Mouse (Mus musculus) midbrain, embryonic 14.5 days (tissue): ENCODE measurements around the gene Adamtsl3. TPM values are rescaled to one million over a fixed set of nuclear protein-coding genes. Genes with fewer than 3 reads are reported as not detected.

Source experiments
- ATAC-seq: fragments of 200-750 bp; cut with Nextera tagmentation; 2 replicates; pipeline ENCODE4 v1.8.0; 2017; ENCODE audit warnings: moderate number of reproducible peaks, moderate library complexity; ENCODE audit not compliant: low FRiP score, low TSS enrichment
- DNase-seq: peaks from one replicate; pipeline ENCODE4 v3.0.0-alpha.2; 2015
- H3K27ac ChIP-seq: fragments of 300-500 bp; sonication (generic); replicated peaks from 2 replicates; pipeline ENCODE4 v1.5.1; 2014; ENCODE audit warnings: mild to moderate bottlenecking, low read depth, low read length, moderate library complexity
- H3K27me3 ChIP-seq: fragments of 300-500 bp; sonication (generic); 2 replicates; pipeline ENCODE4 v1.6.1; 2014; ENCODE audit warnings: low read length, control low read depth, mixed read lengths; ENCODE audit not compliant: control insufficient read depth, insufficient read depth
- H3K36me3 ChIP-seq: fragments of 300-500 bp; sonication (generic); 2 replicates; pipeline ENCODE4 v1.6.1; 2014; ENCODE audit warnings: low read length, control low read depth; ENCODE audit not compliant: control insufficient read depth, insufficient read depth
- H3K4me1 ChIP-seq: fragments of 300-500 bp; sonication (generic); 2 replicates; pipeline ENCODE4 v1.6.1; 2014; ENCODE audit warnings: mild to moderate bottlenecking, antibody characterized with exemption, low read length, control low read depth; ENCODE audit not compliant: control insufficient read depth, insufficient read depth
- H3K4me2 ChIP-seq: fragments of 300-500 bp; sonication (generic); 2 replicates; pipeline ENCODE4 v1.6.1; 2014; ENCODE audit warnings: mild to moderate bottlenecking, low read length, moderate library complexity
- H3K4me3 ChIP-seq: fragments of 300-500 bp; sonication (generic); replicated peaks from 2 replicates; pipeline ENCODE4 v1.5.1; 2014; ENCODE audit warnings: low read depth, low read length
- H3K9ac ChIP-seq: fragments of 300-500 bp; sonication (generic); replicated peaks from 2 replicates; pipeline ENCODE4 v1.6.1; 2014; ENCODE audit warnings: mild to moderate bottlenecking, low read length, moderate library complexity
- H3K9me3 ChIP-seq: fragments of 300-500 bp; sonication (generic); 2 replicates; pipeline ENCODE4 v1.6.1; 2016; ENCODE audit warnings: low read length, control low read depth, mixed read lengths; ENCODE audit not compliant: control insufficient read depth
- WGBS: fragments of 180-500 bp; shearing (Covaris S2); extraction: QIAGEN DNeasy Blood & Tissue Kit; methylation state at CpG from one replicate; pipeline ENCODE4 v1.1.7; 2014; 5-methylcytosine and 5-hydroxymethylcytosine counted together
- polyA plus RNA-seq: library from polyadenylated mRNA; unstranded; fragments of >200 nt; fragmentation: Nextera tagmentation; extraction: Ambion mirVana; gene quantifications from 2 replicates; pipeline ENCODE4 v1.2.1, GENCODE M21; 2014

Adamtsl3 gene
- polyA plus RNA-seq, 1 experiment from 2014 or later = 0.33 TPM

DNA sequence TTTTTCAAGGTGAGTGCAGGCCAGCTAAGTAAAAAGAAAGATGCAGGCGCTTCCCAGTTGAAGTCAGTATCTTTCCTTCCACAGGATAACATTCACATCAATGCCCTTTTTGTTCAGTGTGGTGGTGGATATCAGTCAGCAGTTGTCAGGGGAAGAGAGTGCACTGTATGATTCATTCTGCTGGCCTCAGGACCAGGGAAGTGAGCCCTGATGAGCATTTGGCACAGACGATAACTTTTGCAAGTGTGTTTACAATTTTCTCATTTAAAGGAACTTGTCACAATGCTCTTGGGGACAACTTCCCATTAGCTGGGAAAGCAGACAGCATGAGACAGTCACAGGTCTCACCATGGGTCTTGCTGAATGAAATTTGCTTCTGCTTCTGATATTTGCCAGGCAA lies 122.9 kb downstream of the Adamtsl3 start:
- Histone ChIP-seq H3K4me1 (no peaks in the 10 kb centered on the region), H3K4me2 (no peak overlapping the region), H3K9me3 (no peaks in the 10 kb centered on the region), H3K36me3 (no peaks in the 10 kb centered on the region), H3K4me3 (no peak overlapping the region), H3K27ac (no peak overlapping the region), H3K27me3 (no peaks in the 10 kb centered on the region), H3K9ac (no peak overlapping the region)
- DNase-seq (no peak), ATAC-seq (no peak)
- WGBS = 87% methylated on average over 2 of the region's 2 CpGs

DNA sequence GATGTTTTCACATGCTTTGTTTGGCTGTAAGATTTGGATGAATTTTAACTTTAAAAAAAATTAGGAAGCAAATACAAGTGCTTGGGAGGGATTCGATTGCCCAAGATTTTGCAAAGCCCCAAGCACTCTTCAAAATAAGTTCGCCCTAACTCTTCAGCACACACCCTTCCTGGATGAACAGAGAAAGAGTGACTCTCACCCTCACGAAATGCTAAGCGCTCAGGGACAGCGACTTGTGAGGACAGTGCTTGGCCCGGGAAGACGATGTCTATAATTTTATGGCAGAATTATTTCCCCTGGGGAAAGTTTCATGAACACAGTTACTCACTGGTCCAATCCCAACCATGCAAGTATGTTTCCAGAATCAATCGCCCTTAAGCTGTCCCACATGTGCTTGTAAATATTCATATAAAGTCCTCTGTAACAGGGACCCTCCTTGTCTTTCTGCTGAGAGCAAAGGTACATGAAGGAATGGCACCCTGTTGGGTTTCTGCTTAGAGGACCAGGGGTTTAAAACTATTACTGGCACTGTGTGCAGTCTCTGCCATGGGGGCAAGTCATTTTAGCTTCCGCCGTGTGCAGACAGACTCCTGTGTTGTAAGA lies 127.5 kb downstream of the Adamtsl3 start:
- no peaks in the 10 kb centered on the region for H3K36me3 ChIP-seq
- DNase-seq = no peak
- H3K27ac ChIP-seq = no peak overlapping the region
- no peak for ATAC-seq
- H3K4me1 ChIP-seq = no peaks in the 10 kb centered on the region
- H3K9me3 ChIP-seq = no peaks in the 10 kb centered on the region
- H3K4me2 ChIP-seq = no peak overlapping the region
- WGBS = 91% methylated on average over 10 of the region's 10 CpGs
- no peak overlapping the region for H3K9ac ChIP-seq
- H3K27me3 ChIP-seq = no peaks in the 10 kb centered on the region
- no peak overlapping the region for H3K4me3 ChIP-seq

DNA sequence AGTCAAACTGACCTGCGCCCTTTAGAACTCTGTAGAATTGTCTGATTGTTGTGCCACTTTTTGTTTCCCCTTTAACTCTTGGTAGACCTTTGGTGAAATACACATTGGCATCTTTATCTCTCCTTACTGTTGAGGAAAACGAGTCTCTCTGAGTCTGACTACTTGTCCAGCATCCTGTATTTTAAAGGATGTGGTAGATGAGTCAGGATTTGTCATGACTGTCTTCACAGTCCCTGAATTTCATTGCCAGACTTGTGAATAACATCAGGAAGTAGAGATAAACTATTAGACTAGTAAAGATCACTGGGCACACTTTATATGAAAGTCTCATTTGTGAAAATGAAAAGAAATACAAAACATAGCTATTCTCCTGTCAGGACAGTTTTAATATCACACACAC lies 128.9 kb downstream of the Adamtsl3 start:
- Histone ChIP-seq H3K4me2 (no peak overlapping the region), H3K27me3 (no peaks in the 10 kb centered on the region), H3K4me3 (no peak overlapping the region), H3K9ac (no peak overlapping the region), H3K36me3 (no peaks in the 10 kb centered on the region), H3K9me3 (no peaks in the 10 kb centered on the region), H3K27ac (no peak overlapping the region), H3K4me1 (no peaks in the 10 kb centered on the region)
- no peak for ATAC-seq
- WGBS = 85% methylated on average over 2 of the region's 2 CpGs
- DNase-seq = no peak

DNA sequence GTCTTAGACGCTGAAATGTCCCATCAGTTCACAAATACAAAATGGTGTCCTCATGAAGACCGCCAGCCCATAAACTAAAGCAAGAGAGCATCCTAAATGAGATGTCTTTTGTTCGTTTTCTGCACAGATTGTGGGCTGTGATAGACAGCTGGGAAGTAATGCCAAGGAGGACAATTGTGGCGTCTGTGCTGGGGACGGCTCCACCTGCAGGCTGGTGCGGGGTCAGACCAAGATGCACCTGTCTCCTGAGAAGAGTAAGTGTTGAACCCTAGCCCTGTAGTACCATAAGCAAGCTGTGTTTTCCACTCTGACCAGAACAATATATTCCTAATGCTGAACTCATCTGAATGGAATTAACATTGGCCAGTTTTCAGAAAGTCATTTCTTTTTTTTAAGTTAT lies 129.9 kb downstream of the Adamtsl3 start:
- Histone ChIP-seq H3K4me3 (no peak overlapping the region), H3K9ac (no peak overlapping the region), H3K27ac (no peak overlapping the region), H3K36me3 (no peaks in the 10 kb centered on the region), H3K27me3 (no peaks in the 10 kb centered on the region), H3K4me1 (no peaks in the 10 kb centered on the region), H3K4me2 (no peak overlapping the region), H3K9me3 (no peaks in the 10 kb centered on the region)
- ATAC-seq = no peak
- WGBS = 64% methylated on average over 6 of the region's 6 CpGs
- DNase-seq = no peak

DNA sequence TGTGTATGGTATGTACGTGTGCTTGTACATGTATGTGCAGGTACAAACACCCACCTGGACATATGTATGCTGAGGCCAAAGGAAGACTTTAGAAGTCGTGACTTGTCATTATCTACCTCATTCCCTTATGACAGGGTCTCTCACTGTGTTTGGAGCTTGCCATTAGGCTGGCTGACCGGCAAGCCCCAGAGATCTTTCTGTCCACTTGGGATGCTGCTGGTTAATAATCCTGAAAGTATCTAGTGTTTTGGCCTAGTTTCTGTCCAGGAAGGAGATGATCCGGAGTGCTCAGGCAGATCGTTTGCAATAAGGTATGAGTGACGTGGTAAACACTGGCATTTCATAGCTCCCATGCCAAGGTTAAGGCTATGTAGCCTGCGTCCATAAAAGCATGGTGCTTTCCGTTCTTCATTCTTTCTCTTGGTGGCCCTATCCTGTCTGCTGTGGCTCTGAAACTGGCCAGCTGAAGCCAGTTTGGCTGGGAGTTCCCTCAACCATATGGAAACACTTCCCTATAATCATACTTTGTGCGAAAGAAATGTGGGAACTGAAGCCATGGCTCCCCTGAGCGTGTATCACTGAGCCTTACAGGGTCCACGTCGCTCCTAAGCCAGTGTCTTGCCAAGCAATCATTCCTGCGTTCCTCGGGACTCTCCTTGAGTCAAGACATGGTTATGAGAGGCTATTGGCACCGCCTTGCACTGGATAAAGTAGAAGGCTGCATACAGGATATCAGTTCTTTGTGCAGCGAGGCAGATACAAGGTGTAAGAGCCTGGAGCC lies 141.1 kb downstream of the Adamtsl3 start:
- no peaks in the 10 kb centered on the region for H3K27me3 ChIP-seq
- ATAC-seq (no peak), DNase-seq (no peak)
- WGBS = 90% methylated on average over 16 of the region's 16 CpGs
- H3K4me2 ChIP-seq = no peak overlapping the region
- H3K27ac ChIP-seq = no peak overlapping the region
- no peaks in the 10 kb centered on the region for H3K36me3 ChIP-seq
- no peak overlapping the region for H3K9ac ChIP-seq
- H3K9me3 ChIP-seq = no peaks in the 10 kb centered on the region
- H3K4me3 ChIP-seq = no peak overlapping the region
- H3K4me1 ChIP-seq = no peaks in the 10 kb centered on the region

DNA sequence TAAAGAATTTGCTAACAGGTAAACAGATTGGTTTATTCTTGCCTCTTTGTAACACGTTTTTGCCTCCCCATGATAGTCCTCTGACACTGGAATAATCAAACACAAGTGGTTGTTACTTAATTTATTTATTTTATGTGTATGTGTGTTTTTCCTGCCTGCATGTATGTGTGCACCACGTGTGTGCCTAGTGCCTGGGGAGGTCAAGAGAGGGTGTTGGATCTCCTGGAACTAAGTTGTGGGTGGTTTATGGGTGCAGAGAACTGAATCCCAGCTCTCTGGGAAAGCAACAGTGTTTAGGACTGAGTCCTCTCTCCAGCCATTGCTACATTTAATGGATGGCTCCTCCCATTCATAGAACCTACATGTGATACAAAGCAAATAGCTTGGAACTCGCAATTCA lies 143.0 kb downstream of the Adamtsl3 start:
- WGBS = 82% methylated on average over 3 of the region's 3 CpGs
- no peaks in the 10 kb centered on the region for H3K27me3 ChIP-seq
- H3K27ac ChIP-seq = no peak overlapping the region
- H3K36me3 ChIP-seq = no peaks in the 10 kb centered on the region
- DNase-seq (no peak), ATAC-seq (no peak)
- no peak overlapping the region for H3K9ac ChIP-seq
- no peaks in the 10 kb centered on the region for H3K9me3 ChIP-seq
- H3K4me2 ChIP-seq = no peak overlapping the region
- H3K4me1 ChIP-seq = no peaks in the 10 kb centered on the region
- no peak overlapping the region for H3K4me3 ChIP-seq

DNA sequence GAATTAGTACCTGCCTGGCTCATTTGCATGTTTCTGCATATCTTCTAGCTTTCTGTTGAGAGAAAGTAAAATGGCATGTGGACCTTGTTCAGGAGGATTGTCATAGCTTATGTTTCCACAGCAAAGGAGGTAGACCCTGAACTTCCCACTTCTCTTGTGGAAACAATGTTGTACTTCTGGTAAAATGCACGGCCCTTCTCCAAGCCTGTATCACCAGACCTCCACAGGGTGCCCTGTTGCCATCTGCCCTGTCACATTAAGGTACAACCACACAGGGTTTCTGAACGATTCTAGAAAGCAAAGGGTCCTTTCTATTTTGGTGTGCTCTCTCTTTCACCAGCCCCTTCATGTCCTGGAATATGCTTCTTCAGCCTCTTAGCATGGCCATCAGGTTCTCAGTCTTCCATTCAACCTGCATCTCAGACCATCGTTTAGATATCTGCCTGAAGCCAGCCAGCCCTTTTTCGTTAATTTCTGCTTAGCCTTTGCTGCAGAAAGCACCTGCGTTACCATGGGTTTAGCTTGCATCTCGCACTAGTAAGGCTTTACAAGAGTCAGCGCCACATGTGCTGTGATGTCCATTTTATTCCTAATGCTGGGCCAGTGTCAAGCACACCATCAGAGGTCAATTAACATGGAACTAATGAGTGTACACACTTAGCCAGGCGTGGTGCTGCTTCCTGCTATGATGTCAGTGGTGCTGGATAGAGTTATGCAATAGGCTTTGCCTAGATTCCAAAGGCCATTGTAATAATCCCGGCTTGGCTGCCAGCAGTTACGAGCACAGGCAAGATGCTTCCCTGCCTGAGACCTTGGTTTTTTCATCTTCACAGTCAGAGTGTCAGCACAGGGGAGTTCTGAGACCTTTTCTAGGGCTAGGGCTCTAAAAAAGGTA lies 143.6 kb downstream of the Adamtsl3 start:
- no peak overlapping the region for H3K4me3 ChIP-seq
- H3K36me3 ChIP-seq = no peaks in the 10 kb centered on the region
- no peak overlapping the region for H3K4me2 ChIP-seq
- H3K9me3 ChIP-seq = no peaks in the 10 kb centered on the region
- H3K4me1 ChIP-seq = no peaks in the 10 kb centered on the region
- H3K27ac ChIP-seq = no peak overlapping the region
- ATAC-seq = no peak
- DNase-seq = no peak
- 72% methylated on average over 10 of the region's 10 CpGs for WGBS
- no peak overlapping the region for H3K9ac ChIP-seq
- H3K27me3 ChIP-seq = no peaks in the 10 kb centered on the region

DNA sequence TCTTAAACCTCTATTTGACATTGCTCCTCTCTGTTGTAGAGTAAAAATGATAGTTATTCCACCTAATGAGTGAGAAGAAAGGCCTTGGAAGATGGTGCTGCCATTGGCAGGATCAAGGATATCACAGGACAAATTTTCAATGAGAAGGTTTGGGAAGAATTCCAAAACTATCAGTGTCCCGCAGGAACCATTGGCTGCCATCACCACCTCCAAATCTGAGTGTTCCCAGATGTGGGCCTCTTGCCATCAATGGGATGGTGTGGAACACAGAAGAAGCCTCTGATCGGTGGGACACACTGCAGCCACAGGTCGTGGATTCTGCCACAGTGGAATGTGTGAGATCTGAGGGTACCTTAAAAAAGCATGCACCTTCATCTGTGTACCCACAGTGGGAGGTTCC lies 147.9 kb downstream of the Adamtsl3 start:
- Histone ChIP-seq H3K4me1 (0 out of 2 replicates have a peak, but pooled peaks cover 4% of the 10 kb centered on the region), H3K36me3 (no peaks in the 10 kb centered on the region), H3K4me3 (no peak overlapping the region), H3K27ac (no peak overlapping the region), H3K9ac (no peak overlapping the region), H3K9me3 (no peaks in the 10 kb centered on the region), H3K27me3 (no peaks in the 10 kb centered on the region), H3K4me2 (no peak overlapping the region)
- DNase-seq (no peak), ATAC-seq (no peak)
- WGBS = 87% methylated on average over 3 of the region's 3 CpGs
